Mouse (Mus musculus) thymus, adult 18-20 months (tissue): ENCODE data around the gene Rad54l.

Experiments
- DNase-seq, 2 experiments: peaks; one replicate each; pipeline ENCODE4 v3.0.0; 2022; ENCODE audit warnings: mixed read lengths in 2 of 2

Rad54l gene

GRCm38 (mm10) chr4:116070116-116070515 lies 53.4 kb downstream of the Rad54l start:
- DNase-seq, result no peak

GRCm38 (mm10) chr4:116063855-116064254 lies 59.6 kb downstream of the Rad54l start:
- no peak for DNase-seq

GRCm38 (mm10) chr4:116059012-116059726 lies 64.3 kb downstream of the Rad54l start:
- DNase-seq, result no peak

DNA sequence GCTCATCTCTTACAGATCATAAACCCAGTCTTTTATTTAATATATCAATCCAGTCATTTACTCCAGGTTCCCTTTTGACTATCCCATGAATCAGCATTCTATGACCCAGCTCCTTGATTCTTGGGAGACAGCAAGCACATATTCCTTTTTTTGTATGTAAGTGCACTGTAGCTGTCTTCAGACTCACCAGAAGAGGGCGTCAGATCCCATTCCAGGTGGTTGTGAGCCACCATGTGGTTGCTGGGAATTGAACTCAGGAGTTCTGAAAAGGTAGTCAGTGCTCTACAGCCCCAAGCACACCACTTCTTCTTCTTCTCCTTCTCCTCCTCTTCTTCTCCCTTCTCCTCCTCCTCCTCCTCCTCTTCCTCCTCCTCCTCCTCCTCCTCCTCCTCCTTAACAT lies 65.9 kb downstream of the Rad54l start:
- no peak for DNase-seq

DNA sequence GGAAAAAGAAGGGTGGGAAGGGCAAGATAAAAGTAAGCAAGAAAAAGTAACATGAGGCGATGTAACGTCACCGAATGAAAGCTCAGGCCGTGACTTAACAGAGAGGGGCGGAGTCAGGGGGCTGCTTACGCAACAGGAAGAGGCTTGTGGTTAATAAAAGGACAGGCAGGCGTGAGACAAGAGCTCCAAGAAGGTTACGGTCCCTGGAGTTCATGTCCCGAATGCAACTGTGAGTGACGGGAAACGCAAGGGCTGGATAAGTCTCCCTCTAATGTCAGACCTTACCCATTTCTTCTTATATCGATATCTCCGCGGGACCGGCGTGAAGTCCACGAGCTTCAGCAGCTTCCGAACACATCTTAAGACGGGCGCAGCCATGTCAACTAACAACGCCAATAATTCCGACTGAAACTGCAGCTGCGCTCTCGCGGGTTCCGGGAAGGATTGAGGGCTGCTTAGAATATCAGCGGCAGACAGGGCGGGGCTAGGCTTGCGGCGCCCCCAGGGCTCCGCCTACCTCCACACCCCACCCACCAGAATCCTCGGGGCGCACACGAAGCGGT lies 70.0 kb downstream of the Rad54l start, which contains the start of gene Nsun4:
TSS of gene Nsun4 (minus strand) at position 478 of the 563 bp plus-strand sequence.
- DNase-seq, result peak; percentile 87 to 88

DNA sequence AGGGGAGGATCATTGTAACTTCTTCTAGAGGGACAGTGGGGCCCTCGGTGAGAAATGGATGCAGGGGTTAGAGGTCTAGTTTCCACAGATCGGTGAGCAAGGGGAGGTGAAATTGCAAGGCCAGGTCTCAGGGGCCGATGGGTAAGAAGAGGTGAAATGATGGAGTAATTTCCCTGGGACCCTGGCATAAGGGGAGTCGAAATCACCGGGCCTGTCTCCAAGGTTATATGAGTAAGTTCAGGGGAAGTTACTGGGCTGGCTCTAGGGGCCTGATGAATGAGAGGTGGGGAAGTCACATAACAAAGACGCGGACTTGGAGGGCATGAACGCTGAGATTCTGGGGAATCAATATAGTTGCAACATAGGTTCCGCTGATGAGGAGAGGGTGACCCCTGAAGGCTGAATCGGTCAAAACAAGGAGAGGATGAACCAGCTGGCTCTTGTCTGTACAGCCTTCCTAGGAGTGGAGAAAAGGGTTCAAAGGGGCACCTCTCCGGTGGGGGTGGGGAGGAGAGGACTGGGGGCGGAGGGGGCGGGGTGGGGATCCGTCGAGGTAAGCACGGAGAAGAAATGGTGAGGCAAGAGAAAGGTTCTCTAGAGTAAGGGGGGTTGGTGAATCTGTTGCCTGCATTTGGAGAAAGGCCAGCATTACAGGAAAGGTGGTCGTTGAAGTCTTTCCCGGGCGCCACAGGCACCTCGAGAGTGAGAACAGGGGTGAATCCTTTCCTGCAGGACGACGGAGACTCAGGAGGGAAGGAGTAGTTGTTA lies 70.8 kb downstream of the Rad54l start:
- DNase-seq, result peak; percentile 28 to 61

- no peak for DNase-seq
These were observed 74.3 kb downstream of the Rad54l start for GRCm38 (mm10) chr4:116049211-116049610.

- no peak for DNase-seq
These were observed 75.2 kb downstream of the Rad54l start for GRCm38 (mm10) chr4:116048130-116048920.

- DNase-seq, result no peak
These were observed 75.8 kb downstream of the Rad54l start for GRCm38 (mm10) chr4:116047681-116048080.

DNA sequence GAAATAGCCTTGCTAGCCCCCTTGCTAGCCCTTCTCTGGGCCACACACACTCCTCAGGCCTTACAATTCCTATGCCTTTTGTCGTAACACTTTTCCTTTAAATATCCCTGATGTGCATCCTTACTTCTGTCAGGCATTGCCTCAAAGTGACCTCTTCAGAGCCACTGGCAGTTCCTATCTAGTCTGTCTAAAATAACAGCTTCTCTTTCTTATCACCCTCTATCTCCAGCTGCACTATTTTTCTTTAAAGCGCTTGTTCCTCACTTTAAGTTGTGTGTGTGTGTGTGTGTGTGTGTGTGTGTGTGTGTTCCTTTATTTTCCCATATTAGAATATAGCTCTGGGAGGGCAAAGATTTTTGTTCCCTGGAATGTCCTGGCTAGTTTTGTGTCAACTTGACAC lies 76.9 kb downstream of the Rad54l start:
- no peak for DNase-seq
